Mouse (Mus musculus) frontal cortex, postnatal 36 days (tissue): ENCODE measurements around the gene Col17a1.

Experiments used
- DNase-seq, 2 experiments: peaks; one replicate each; pipeline ENCODE4 v3.0.0; 2022; ENCODE audit warnings: low spot score in 2 of 2

Gene Col17a1

GRCm38 (mm10) chr19:47691994-47692393 lies at the start of gene Col17a1:
Gene Col17a1, minus strand, starts transcription at chr19:47692094.
- DNase-seq: no peak

- DNase-seq: peak; percentile 32 to 33
These were observed 40.0 kb upstream of the Col17a1 start for GRCm38 (mm10) chr19:47731931-47732330.

GRCm38 (mm10) chr19:47731071-47731881 lies 39.4 kb upstream of the Col17a1 start, which contains the start of gene Sfr1:
Gene Sfr1, plus strand, starts transcription at chr19:47731682.
- DNase-seq: peak; percentile 99

- DNase-seq: peak; percentile 54 to 69
These were observed 38.8 kb upstream of the Col17a1 start for GRCm38 (mm10) chr19:47730691-47731070.

GRCm38 (mm10) chr19:47725643-47726140 lies 33.8 kb upstream of the Col17a1 start:
- DNase-seq: no peak

- no peak for DNase-seq
These were observed 33.0 kb upstream of the Col17a1 start for GRCm38 (mm10) chr19:47724903-47725302.

GRCm38 (mm10) chr19:47722471-47722870 lies 30.6 kb upstream of the Col17a1 start:
- no peak for DNase-seq

- DNase-seq: no peak
These were observed 27.3 kb upstream of the Col17a1 start for GRCm38 (mm10) chr19:47719147-47719546.

GRCm38 (mm10) chr19:47716144-47716543 lies 24.2 kb upstream of the Col17a1 start:
- no peak for DNase-seq

- DNase-seq: peak in 1 of 2 experiments; percentile 16
These were observed 21.6 kb upstream of the Col17a1 start for GRCm38 (mm10) chr19:47713457-47713856.

- DNase-seq: peak in 1 of 2 experiments; percentile 42
These were observed 18.5 kb upstream of the Col17a1 start for GRCm38 (mm10) chr19:47710376-47710775.

GRCm38 (mm10) chr19:47705772-47706309 lies 13.9 kb upstream of the Col17a1 start:
- no peak for DNase-seq

- DNase-seq: no peak
These were observed 13.3 kb upstream of the Col17a1 start for GRCm38 (mm10) chr19:47705080-47705771.

- DNase-seq: no peak
These were observed 8.6 kb upstream of the Col17a1 start for GRCm38 (mm10) chr19:47700509-47700908.

GRCm38 (mm10) chr19:47699743-47700142 lies 7.8 kb upstream of the Col17a1 start:
- DNase-seq: no peak

- DNase-seq: no peak
These were observed 6.4 kb upstream of the Col17a1 start for GRCm38 (mm10) chr19:47698266-47698665.

- no peak for DNase-seq
These were observed 5.2 kb upstream of the Col17a1 start for GRCm38 (mm10) chr19:47697067-47697466.

GRCm38 (mm10) chr19:47696411-47696810 lies 4.5 kb upstream of the Col17a1 start:
- DNase-seq: no peak

GRCm38 (mm10) chr19:47695725-47696124 lies 3.8 kb upstream of the Col17a1 start:
- no peak for DNase-seq

- DNase-seq: no peak
These were observed 2.3 kb downstream of the Col17a1 start for GRCm38 (mm10) chr19:47689592-47689991.

GRCm38 (mm10) chr19:47678675-47679074 lies 13.2 kb downstream of the Col17a1 start:
- DNase-seq: peak; percentile 57 to 75

GRCm38 (mm10) chr19:47674419-47674818 lies 17.5 kb downstream of the Col17a1 start:
- no peak for DNase-seq
